Mouse (Mus musculus) small intestine, adult 2 months (tissue): ENCODE measurements around the gene Bcl2l13.

Experiments
- CTCF ChIP-seq: fragments of 200-500 bp; IDR thresholded peaks from 2 replicates; pipeline ENCODE4 v1.5.1; 2012; ENCODE audit warnings: low read depth, mild to moderate bottlenecking, control low read depth, inconsistent platforms, low read length, moderate library complexity, mixed read lengths; ENCODE audit not compliant: insufficient replicate concordance, insufficient read length; ENCODE audit errors: extremely low read depth
- POLR2A ChIP-seq: fragments of 200-500 bp; IDR thresholded peaks from 2 replicates; pipeline ENCODE4 v1.6.1; 2012; ENCODE audit warnings: low read depth, mild to moderate bottlenecking, control low read depth, inconsistent platforms, low read length, moderate library complexity

GRCm38 (mm10) chr6:120792947-120793346, 43.1 kb upstream of the Bcl2l13 start:
- TF ChIP-seq POLR2A (no peak), CTCF (no peak)
